Mouse (Mus musculus) brown adipose tissue, adult 24 weeks (tissue): ENCODE results near the gene Jmjd6. TPM values are rescaled to one million over a fixed set of nuclear protein-coding genes. Genes with fewer than 3 reads are reported as not detected.

ENCODE experiments used
- H3K27ac ChIP-seq: fragments of 200-500 bp; replicated peaks from 2 replicates; pipeline ENCODE4 v1.5.1; 2012; ENCODE audit warnings: low read depth, mild to moderate bottlenecking, low read length
- H3K4me1 ChIP-seq: fragments of 200-500 bp; 2 replicates; pipeline ENCODE4 v1.6.1; 2012; ENCODE audit warnings: low read length, mixed read lengths; ENCODE audit not compliant: control insufficient read depth, insufficient read depth, insufficient read length
- H3K4me3 ChIP-seq: fragments of 200-500 bp; 2 replicates; pipeline ENCODE4 v1.5.1; 2012; ENCODE audit warnings: low read depth, mild to moderate bottlenecking, low read length, moderate library complexity; ENCODE audit not compliant: insufficient read depth
- polyA plus RNA-seq: library from polyadenylated mRNA; stranded (reverse); fragments of >200 nt; gene quantifications from 2 replicates; pipeline ENCODE4 v1.2.4, GENCODE M21; 2012; ENCODE audit not compliant: missing spikeins, insufficient read depth, insufficient read length

Jmjd6 gene
- 20.9 and 33.7 TPM in 2 replicates for polyA plus RNA-seq

DNA sequence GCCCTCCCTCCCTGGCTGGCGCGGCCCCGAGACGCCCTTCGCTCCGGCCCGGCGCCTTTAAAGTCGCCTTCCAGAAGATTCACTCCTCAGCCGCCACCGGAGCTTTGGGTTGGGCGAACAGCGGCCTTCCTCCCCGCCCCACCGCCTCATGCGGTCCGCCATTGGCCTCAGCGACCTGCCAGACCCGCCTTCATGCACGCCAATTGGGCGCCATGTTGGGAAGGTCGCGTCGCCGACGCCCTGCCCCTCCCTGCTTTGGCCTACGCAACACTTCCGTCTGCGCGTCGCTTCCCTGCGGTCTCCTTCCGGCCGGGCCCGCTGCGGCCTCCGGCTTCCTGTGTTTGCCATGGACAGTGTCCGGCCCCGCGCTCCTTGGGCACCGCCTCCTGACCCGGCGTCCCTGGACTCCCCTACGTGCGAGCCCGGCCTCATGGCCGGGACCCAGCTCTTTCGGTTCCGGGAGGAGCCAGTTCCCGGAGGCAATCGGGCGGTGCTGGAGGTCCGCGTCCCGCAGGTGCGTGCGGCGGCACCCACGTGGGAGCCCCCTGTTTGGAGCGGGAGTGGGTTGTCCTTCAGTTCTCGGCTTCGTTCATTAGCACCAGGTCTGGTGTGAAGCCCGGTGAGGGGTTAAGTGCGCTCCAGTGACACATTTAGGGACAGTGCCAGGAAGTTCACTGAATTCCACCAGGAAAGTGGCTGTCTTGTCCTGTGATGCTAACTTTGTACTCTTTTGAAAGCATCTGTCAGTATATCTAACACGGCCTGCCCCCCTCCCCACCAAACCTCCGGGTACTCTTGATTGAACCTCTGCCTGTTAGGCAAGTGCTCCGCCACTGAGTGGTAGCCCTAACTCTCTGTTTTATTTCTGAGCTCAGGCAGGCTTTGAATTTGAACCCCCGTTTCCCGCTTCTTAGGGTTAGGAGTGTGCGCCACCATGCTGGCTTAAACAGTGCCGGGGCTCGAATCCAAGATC lies at the start of gene Jmjd6, which contains the start of gene Mettl23:
TSS of gene Jmjd6 (minus strand) at position 189 of the 973 bp plus-strand sequence.
TSS of gene Mettl23 (plus strand) at position 18 of the 973 bp plus-strand sequence.
- peak within 1 kb of the TSS; percentile 96 for H3K27ac ChIP-seq
- peak within 1 kb of the TSS; percentile 81 for H3K4me3 ChIP-seq
- H3K4me1 ChIP-seq = peaks cover 4% of the 10 kb centered on the region; the same call in 1 of the 2 replicates

DNA sequence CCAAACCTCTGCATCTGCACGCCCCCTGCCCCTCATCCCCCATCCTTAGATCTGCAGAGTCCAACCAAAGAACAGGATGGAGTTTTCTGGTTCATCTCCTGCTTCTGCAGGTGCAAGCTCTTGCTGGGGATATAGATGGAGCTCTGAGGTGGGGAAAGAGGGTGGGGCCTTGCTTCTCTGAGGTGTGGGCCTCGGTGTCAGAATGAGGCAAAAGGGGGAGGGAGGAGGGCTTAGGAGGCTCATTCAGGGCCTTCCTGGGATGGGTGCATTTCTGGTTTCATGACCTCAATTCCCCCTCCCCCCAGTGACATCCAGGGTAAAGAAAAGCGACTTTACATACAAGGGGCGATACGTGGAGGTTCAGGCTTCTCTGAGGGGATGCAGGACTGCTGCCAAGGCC lies 43.9 kb upstream of the Jmjd6 start:
- H3K4me3 ChIP-seq = no peak overlapping the region
- H3K4me1 ChIP-seq = no peaks in the 10 kb centered on the region
- no peak overlapping the region for H3K27ac ChIP-seq

- peak overlapping the region; percentile 32 for H3K4me3 ChIP-seq
- H3K4me1 ChIP-seq = no peaks in the 10 kb centered on the region
- no peak overlapping the region for H3K27ac ChIP-seq
Observed at GRCm38 (mm10) chr11:116885275-116886151, 42.3 kb upstream of the Jmjd6 start.

DNA sequence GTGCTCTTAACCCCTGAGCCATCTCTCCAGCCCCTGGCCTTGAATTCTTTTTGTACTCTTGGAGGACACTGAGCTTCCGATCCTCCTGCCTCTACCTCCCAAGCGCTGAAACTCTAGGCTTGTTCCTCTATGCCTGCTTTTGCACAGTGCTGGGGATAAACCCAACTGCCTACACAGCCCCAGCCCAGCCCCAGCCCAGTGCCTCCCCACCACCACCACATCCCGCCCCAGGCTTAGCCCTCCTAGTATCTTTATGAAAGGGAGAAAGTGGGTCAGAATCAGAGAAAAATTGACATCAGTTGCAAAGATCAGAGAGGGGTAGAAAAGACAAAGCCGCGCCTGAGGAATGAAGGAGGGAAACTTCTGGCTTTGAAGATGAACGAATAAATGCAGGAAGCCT lies 40.8 kb upstream of the Jmjd6 start:
- H3K4me1 ChIP-seq = no peaks in the 10 kb centered on the region
- no peak overlapping the region for H3K4me3 ChIP-seq
- no peak overlapping the region for H3K27ac ChIP-seq

GRCm38 (mm10) chr11:116882446-116882845 lies 39.2 kb upstream of the Jmjd6 start:
- H3K4me3 ChIP-seq = no peak overlapping the region
- H3K27ac ChIP-seq = no peak overlapping the region
- H3K4me1 ChIP-seq = no peaks in the 10 kb centered on the region

GRCm38 (mm10) chr11:116881440-116881839 lies 38.2 kb upstream of the Jmjd6 start:
- Histone ChIP-seq H3K4me1 (no peaks in the 10 kb centered on the region), H3K4me3 (no peak overlapping the region), H3K27ac (no peak overlapping the region)

DNA sequence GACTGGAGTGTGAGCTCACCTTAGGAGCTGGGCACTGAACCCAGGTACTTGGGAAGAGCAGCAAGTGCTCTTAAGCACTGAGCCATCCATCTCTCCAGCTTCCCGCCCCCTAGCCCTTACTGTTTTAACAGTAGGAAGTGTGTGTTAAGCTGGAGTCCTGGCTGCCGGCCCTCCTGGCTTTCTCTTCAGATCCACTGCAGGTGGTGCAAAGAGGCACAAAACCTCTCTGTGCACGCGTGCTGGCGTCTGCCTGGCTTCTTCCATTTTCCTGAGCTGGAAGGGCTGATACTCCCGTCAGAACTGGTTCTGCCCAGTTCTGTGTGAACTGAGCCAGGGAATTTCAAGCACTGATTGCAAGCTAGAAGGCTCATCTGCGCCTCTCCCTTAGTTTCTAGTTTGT lies 37.6 kb upstream of the Jmjd6 start:
- H3K27ac ChIP-seq = no peak overlapping the region
- no peaks in the 10 kb centered on the region for H3K4me1 ChIP-seq
- H3K4me3 ChIP-seq = no peak overlapping the region

- no peak overlapping the region for H3K27ac ChIP-seq
- H3K4me3 ChIP-seq = no peak overlapping the region
- H3K4me1 ChIP-seq = no peaks in the 10 kb centered on the region
Observed at GRCm38 (mm10) chr11:116878454-116878853, 35.2 kb upstream of the Jmjd6 start.

GRCm38 (mm10) chr11:116873987-116874386 lies 30.7 kb upstream of the Jmjd6 start:
- Histone ChIP-seq H3K4me3 (no peak overlapping the region), H3K4me1 (no peaks in the 10 kb centered on the region), H3K27ac (no peak overlapping the region)

DNA sequence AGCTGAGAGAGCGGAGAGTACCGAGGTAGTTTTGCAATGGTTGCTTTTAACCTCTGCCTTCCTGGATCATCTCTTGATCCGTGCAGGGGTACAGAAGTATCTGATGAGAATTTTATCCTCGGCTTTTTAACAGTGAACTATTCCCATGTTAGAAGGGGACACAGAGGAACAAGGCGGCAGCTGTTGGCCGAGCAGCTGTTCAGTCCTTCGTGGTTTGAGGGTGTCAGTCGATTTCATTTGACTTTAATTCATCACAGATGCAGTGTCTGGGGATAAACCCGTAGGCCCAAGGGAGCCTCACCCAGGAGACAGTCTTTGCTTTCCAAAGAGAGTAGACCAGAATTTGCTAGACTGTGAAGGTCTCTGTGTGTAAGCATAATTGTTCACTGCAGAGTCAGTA lies 28.3 kb upstream of the Jmjd6 start:
- H3K27ac ChIP-seq = no peak overlapping the region
- H3K4me3 ChIP-seq = no peak overlapping the region
- H3K4me1 ChIP-seq = no peaks in the 10 kb centered on the region

- no peak overlapping the region for H3K4me3 ChIP-seq
- peaks cover 2% of the 10 kb centered on the region; the same call in 1 of the 2 replicates for H3K4me1 ChIP-seq
- H3K27ac ChIP-seq = no peak overlapping the region
Observed at GRCm38 (mm10) chr11:116869641-116870040, 26.4 kb upstream of the Jmjd6 start.

GRCm38 (mm10) chr11:116869223-116869622 lies 26.0 kb upstream of the Jmjd6 start:
- Histone ChIP-seq H3K4me1 (peaks cover 2% of the 10 kb centered on the region; the same call in 1 of the 2 replicates), H3K27ac (peak overlapping the region; percentile 42), H3K4me3 (no peak overlapping the region)

GRCm38 (mm10) chr11:116868129-116868528 lies 24.9 kb upstream of the Jmjd6 start:
- Histone ChIP-seq H3K27ac (peak overlapping the region; percentile 31; the same call in 1 of the 2 replicates), H3K4me1 (peaks cover 2% of the 10 kb centered on the region; the same call in 1 of the 2 replicates), H3K4me3 (no peak overlapping the region)

GRCm38 (mm10) chr11:116865945-116866585 lies 22.8 kb upstream of the Jmjd6 start:
- Histone ChIP-seq H3K4me1 (peaks cover 2% of the 10 kb centered on the region; the same call in 1 of the 2 replicates), H3K27ac (no peak overlapping the region), H3K4me3 (no peak overlapping the region)
